ENCODE assay signal across 21 mouse cellular contexts in genomic region chr15:80771926-80772441, GRCm38 (mm10).
DNase-seq lines count a peak whose midpoint lies in the region; ATAC-seq and TF ChIP-seq lines count a peak whose summit lies in the region.
"Had no signal": no experiment of that assay in that cellular context is flagged by ENCODE, and none has a peak within 500 bp of the region (broad histone marks: within the 10 kb centered on the region; RNA-seq: fewer than 3 reads in every experiment).

No protein-coding gene starts in this region.

- no peak overlapping the region for H3K9ac ChIP-seq in embryonic facial prominence, embryonic 11.5 days (replicated peaks; ENCODE audit: low read length)
- H3K9ac ChIP-seq in lung, postnatal 0 days (replicated peaks; ENCODE audit: low read depth): no peak overlapping the region
- H3K9ac ChIP-seq: limb, embryonic 13.5 days; lung, embryonic 14.5 days had no signal

- no peak for TF ChIP-seq CTCF in lung, postnatal 0 days (IDR thresholded peaks at IDR 0.05)

- DNase-seq in embryonic facial prominence, embryonic 11.5 days (ENCODE audit: low spot score): peak; percentile 18
- no peak for DNase-seq in embryonic facial prominence, embryonic 10.5 days (ENCODE audit: low spot score)
- peak; percentile 15 for DNase-seq in lung, postnatal 0 days (ENCODE audit: low spot score)
- DNase-seq in lung, postnatal 14 days: no peak
- DNase-seq in spleen, adult 18-20 months: no peak
- no peak for DNase-seq in ovary, postnatal 14 days (ENCODE audit: low spot score)
- DNase-seq: adrenal gland, postnatal 10 days; cerebellum, adult 18-20 months; cerebellum, postnatal 25 days; heart, postnatal 10 days; kidney, adult 9 months; kidney, postnatal 25 days; lung, embryonic 14.5 days had no signal

- TF ChIP-seq EP300 in lung, postnatal 0 days (IDR thresholded peaks at IDR 0.05): no peak

- H3K27me3 ChIP-seq in embryonic facial prominence, embryonic 11.5 days (ENCODE audit: control insufficient read depth, insufficient read depth, low read length): no peaks in the 10 kb centered on the region
- no peaks in the 10 kb centered on the region for H3K27me3 ChIP-seq in embryonic facial prominence, embryonic 10.5 days (replicated peaks; ENCODE audit: low read depth, poor library complexity, severe bottlenecking)
- H3K27me3 ChIP-seq in lung, postnatal 0 days (replicated peaks; ENCODE audit: insufficient read depth, low read length): no peaks in the 10 kb centered on the region
- H3K27me3 ChIP-seq: limb, embryonic 13.5 days had no signal

- H3K4me1 ChIP-seq in embryonic facial prominence, embryonic 11.5 days (ENCODE audit: control insufficient read depth, insufficient read depth, low read length): no peaks in the 10 kb centered on the region
- 0 out of 2 replicates have a peak, but pooled peaks cover 2% of the 10 kb centered on the region for H3K4me1 ChIP-seq in embryonic facial prominence, embryonic 10.5 days
- no peaks in the 10 kb centered on the region; the same call in 1 of the 2 replicates for H3K4me1 ChIP-seq in lung, postnatal 0 days (ENCODE audit: insufficient read depth, low read depth, low read length)
- H3K4me1 ChIP-seq: hindbrain, embryonic 10.5 days had no signal

- WGBS in embryonic facial prominence, embryonic 11.5 days: 49% methylated on average over 1 of the region's 1 CpGs
- 53% methylated on average over 1 of the region's 1 CpGs for WGBS in embryonic facial prominence, embryonic 10.5 days
- 12% methylated on average over 1 of the region's 1 CpGs for WGBS in lung, postnatal 0 days

- no peaks in the 10 kb centered on the region for H3K9me3 ChIP-seq in embryonic facial prominence, embryonic 11.5 days (replicated peaks; ENCODE audit: control insufficient read depth, low read length)
- no peaks in the 10 kb centered on the region for H3K9me3 ChIP-seq in embryonic facial prominence, embryonic 10.5 days
- H3K9me3 ChIP-seq in lung, postnatal 0 days (ENCODE audit: low read length): no peaks in the 10 kb centered on the region
- H3K9me3 ChIP-seq: hindbrain, embryonic 10.5 days; limb, embryonic 13.5 days had no signal

- H3K27ac ChIP-seq in embryonic facial prominence, embryonic 11.5 days (replicated peaks; ENCODE audit: low read depth, low read length): no peak overlapping the region
- no peak overlapping the region for H3K27ac ChIP-seq in embryonic facial prominence, embryonic 10.5 days (replicated peaks)
- H3K27ac ChIP-seq in lung, postnatal 0 days (ENCODE audit: low read length): no peak overlapping the region
- H3K27ac ChIP-seq: hindbrain, embryonic 10.5 days; hindbrain, postnatal 0 days; limb, embryonic 13.5 days had no signal

- H3K4me2 ChIP-seq in embryonic facial prominence, embryonic 11.5 days (ENCODE audit: low read depth, low read length): no peak overlapping the region
- H3K4me2 ChIP-seq in lung, postnatal 0 days (replicated peaks; ENCODE audit: low read depth, low read length): no peak overlapping the region
- H3K4me2 ChIP-seq: heart, embryonic 11.5 days; limb, embryonic 13.5 days; lung, embryonic 14.5 days; midbrain, embryonic 11.5 days had no signal

- no peaks in the 10 kb centered on the region for H3K36me3 ChIP-seq in embryonic facial prominence, embryonic 11.5 days (replicated peaks; ENCODE audit: control insufficient read depth, insufficient read depth, low read depth, low read length)
- H3K36me3 ChIP-seq in embryonic facial prominence, embryonic 10.5 days (replicated peaks): no peaks in the 10 kb centered on the region
- no peaks in the 10 kb centered on the region for H3K36me3 ChIP-seq in lung, postnatal 0 days (ENCODE audit: insufficient read depth, low read length)
- H3K36me3 ChIP-seq: hindbrain, embryonic 10.5 days; limb, embryonic 13.5 days had no signal

- no peak for ATAC-seq in embryonic facial prominence, embryonic 11.5 days (replicated peaks; ENCODE audit: insufficient number of reproducible peaks, low FRiP score, low TSS enrichment, low read depth)
- peak; percentile 25; the same call in 1 of the 2 replicates for ATAC-seq in lung, postnatal 0 days
- 0 out of 2 replicates have a peak, but pooled peaks have one; percentile 50 for ATAC-seq in erythroid progenitor cell, adult 5-6 weeks (replicated peaks; ENCODE audit: low FRiP score, poor library complexity, severe bottlenecking)
- 0 out of 2 replicates have a peak, but pooled peaks have one; percentile 37 for ATAC-seq in megakaryocyte-erythroid progenitor cell, adult 5-6 weeks (replicated peaks; ENCODE audit: low FRiP score, low TSS enrichment, poor library complexity, severe bottlenecking)
- ATAC-seq: hindbrain, postnatal 0 days; intestine, embryonic 16.5 days had no signal

- no peak overlapping the region for H3K4me3 ChIP-seq in embryonic facial prominence, embryonic 11.5 days (ENCODE audit: low read depth, low read length)
- H3K4me3 ChIP-seq in embryonic facial prominence, embryonic 10.5 days: no peak overlapping the region
- H3K4me3 ChIP-seq in lung, postnatal 0 days (ENCODE audit: low read depth, low read length): no peak overlapping the region
- H3K4me3 ChIP-seq: hindbrain, embryonic 10.5 days; limb, embryonic 13.5 days had no signal

Comparison
In these comparisons a context has a peak if more than half of its experiments do, and no peak if none do; other contexts are left out.
1. DNase-seq: peak in embryonic facial prominence, embryonic 11.5 days (single experiment) and lung, postnatal 0 days (single experiment); none in embryonic facial prominence, embryonic 10.5 days (single experiment), lung, postnatal 14 days (single experiment), spleen, adult 18-20 months (0 of 2) and ovary, postnatal 14 days (single experiment).